Mouse (Mus musculus): ENCODE data around the gene Btrc.
A peak's percentile ranks its signal among the peaks of the same experiment; 100 is the strongest.
"Not testable (repeated sequence)": the region's sequence is repeated elsewhere in the genome, so short reads cannot be mapped to it uniquely, and the experiment has no call there.

Gene Btrc

DNA sequence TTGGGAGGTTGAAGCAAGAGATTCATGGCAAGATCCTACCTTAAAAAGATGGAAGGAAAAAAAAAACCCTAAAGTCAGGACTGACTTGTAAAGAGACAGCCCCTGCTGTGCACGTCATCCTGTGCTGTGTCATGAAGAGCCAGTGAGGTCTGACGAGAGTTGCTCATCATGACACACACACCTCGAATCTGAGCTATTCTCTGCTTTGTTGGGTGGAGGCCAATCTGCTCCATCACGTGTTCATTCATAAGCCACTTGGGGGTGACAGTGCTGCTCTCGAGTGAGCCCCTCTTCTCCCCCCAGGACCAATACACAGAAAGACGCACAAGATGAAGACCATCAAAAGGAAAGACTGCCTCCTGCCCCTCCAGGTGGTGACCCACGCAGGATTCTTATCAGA is 170.1 kb downstream of the Btrc start:
- DNase-seq (ENCODE audit: low spot score): no peak

DNA sequence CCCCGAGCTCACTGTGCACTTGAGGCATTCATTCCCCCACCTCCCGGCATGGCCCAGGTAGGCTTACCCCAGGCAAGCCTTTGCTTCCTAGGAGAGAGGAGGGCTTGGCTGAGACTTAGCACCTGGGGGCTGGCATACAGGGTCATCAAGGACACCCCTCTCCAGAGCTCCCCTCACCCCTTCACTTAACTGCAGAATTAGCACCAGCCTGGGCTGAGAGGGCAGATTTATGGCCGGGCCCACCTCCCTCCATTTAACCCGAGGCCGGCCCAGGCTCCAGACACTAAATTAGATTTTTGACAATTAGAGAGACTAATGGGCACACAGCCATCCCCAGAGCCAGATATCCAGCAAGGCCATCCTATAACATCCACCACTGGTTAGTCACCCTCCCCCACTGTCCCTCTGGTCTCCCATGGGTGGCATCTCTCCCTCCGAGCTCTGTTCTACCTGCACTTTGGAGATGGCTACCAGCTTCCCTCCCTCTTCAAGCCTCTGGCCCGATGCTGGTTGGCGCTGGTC is 171.7 kb downstream of the Btrc start:
- no peak for DNase-seq (ENCODE audit: low spot score)

- no peak for DNase-seq (ENCODE audit: low spot score)
Measured at GRCm38 (mm10) chr19:45535929-45536328, 172.4 kb downstream of the Btrc start.

- no peak for DNase-seq (ENCODE audit: low spot score)
Measured at GRCm38 (mm10) chr19:45537505-45537904, 174.0 kb downstream of the Btrc start.

GRCm38 (mm10) chr19:45540657-45541408 is 177.3 kb downstream of the Btrc start:
- DNase-seq (ENCODE audit: low spot score): no peak

GRCm38 (mm10) chr19:45541409-45542041 is 178.0 kb downstream of the Btrc start:
- DNase-seq (ENCODE audit: low spot score): no peak

DNA sequence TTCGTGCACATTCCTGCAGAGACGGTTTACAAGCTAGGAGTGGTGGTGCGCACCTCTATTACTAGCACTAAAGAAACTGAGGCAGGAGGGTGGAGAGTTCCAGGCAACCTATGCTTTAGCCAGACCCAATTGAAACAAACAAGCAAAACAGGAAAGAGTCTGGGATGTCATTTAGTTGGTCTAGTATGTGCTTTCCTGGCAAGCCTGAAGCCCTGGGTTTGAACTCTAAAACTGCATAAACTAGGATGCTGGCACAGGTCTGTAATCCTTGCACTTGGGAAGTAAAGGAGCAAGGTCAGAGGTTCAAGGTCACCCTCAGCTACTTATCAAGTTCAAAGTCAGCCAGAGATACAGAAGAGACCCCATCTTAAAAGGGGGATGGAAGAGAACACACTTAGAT is 178.5 kb downstream of the Btrc start:
- no peak for DNase-seq (ENCODE audit: low spot score)

GRCm38 (mm10) chr19:45544152-45544924 is 180.8 kb downstream of the Btrc start:
- no peak for DNase-seq (ENCODE audit: low spot score)

DNA sequence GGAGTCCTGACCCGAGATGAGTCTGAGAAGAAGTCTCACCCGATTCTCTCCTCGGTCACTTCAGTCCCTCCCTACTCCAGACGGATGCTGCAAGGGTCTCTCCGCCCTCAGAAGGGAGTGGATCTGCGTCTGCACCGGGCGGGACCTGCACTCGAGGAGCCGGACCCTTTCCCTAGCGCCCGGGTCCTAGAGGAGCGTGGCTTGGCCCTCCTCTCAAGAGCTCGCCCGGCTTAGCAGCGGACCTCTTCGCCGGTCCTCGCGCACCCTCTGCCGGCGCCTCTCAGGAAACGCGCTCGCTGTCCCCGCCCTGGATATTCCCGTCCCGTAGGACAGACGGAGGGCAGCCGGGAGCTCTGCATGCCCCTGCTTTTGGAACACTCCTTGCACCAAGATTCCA is 181.4 kb downstream of the Btrc start:
- DNase-seq (ENCODE audit: low spot score): peak; percentile 60

DNA sequence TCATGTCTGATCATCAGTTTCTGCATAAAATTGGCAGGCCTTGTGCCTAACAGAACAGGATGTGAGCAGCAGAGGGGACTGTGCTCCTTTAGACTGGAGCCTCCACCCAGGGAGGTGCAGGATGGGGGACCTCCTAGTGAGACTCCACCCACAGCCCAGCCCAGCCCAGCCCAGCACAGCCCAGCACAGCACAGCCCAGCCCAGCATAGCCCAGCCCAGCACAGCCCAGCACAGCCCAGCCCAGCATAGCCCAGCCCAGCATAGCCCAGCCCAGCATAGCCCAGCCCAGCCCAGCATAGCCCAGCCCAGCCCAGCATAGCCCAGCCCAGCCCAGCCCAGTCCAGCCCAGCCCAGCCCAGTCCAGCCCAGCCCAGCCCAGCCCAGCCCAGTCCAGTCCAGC is 184.7 kb downstream of the Btrc start:
- DNase-seq (ENCODE audit: low spot score): not testable (repeated sequence)

DNA sequence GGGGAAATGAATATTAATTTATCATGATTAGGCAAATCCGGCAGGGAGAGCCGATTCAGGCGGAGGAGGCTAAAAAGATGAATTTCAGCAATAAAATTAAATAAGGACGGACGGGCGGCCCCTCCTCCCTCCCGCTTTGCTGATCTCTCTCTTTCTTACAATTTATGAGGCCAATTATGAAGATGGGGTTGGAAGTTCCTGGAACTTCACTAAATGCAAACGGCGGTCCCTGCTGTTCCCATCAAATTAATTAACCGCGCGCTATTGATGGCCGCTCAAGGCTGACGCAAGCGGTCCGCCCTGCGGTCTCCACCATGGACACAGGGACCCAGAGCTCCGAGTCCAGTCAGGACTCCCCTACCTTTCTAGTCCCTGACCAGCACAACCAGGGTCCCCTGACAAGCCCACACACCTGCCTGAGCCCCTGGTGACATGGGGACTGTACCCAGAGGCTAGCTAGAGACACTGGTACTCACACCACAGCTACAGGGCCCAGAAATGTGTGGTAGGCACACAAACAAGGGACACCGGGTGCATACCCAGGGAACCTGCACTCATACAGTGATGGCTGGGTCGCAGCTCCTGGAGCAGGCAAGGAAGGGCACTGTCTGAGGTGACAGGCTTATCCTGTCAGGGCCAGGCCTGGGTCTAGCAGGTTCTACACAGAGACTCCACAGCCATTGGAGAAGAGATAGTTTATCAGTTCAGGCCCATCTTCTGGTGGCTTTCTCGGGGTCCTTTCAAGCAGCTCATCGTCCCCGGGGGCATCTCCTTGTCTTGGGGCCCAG is 185.8 kb downstream of the Btrc start:
- no peak for DNase-seq (ENCODE audit: low spot score)

GRCm38 (mm10) chr19:45549948-45550347 is 186.4 kb downstream of the Btrc start:
- no peak for DNase-seq (ENCODE audit: low spot score)

DNA sequence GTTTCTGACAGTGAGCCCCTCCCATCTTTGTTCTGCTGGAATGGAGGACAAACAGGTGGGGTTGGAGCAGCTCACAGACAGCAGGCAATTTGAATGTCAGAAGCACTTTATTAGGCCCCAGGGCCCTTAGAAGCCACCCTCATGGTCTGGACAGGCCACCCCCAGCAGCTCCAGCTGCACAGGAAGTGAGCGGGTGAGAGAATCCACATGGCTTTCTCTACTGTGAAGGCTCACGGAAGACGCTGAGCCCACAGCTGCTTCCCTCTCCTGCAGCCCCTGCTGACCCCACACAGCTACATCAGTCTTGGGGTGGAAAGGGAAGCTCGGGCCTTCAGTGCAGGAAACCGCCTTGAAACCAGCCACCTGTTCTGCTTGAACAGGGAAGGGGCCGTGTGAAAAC is 188.7 kb downstream of the Btrc start:
- DNase-seq (ENCODE audit: low spot score): no peak

- DNase-seq (ENCODE audit: low spot score): no peak
Measured at GRCm38 (mm10) chr19:45554136-45554535, 190.6 kb downstream of the Btrc start.

DNA sequence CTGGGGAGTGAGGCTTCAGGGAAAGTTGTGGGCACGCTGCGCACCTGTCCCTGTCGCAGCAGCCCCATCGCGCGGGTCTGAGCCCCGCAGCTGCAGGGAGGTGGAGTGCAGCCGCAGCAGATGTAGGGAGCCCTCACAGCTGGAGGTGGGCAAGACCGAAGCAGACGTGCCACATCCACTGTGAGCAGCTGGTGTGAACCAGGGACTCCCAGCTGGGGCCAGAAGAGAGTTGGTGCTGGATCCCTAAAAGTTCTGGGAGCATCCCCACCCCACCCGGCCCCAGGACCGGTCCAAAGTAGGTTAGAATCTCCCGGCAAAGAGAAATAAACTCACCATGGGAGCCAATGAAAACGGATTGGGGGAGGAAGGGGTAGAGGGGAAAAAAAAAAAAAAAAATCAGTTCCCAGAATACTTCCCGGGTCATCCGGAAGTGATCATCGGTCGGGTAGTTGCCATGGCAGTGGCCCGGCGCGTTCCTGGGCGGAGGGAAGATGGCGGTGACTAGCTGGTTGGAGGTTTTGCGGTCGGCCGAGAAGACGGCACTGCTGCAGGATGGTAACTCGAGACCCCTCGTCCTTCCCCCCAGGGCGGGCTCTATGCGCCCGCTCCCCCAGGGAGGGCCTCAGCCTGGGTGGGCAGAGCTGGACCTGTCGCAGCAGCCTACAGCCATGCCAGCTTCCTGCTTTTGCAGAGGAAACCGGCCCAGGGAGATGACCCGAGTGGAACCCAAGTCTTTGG is 196.8 kb downstream of the Btrc start, which contains the start of the genes Poll and Gm17018:
Gene Poll, minus strand, starts transcription at position 379 of the 738 bp plus-strand sequence.
Gene Gm17018, plus strand, starts transcription at position 463 of the 738 bp plus-strand sequence.
- DNase-seq (ENCODE audit: low spot score): peak; percentile 73

DNA sequence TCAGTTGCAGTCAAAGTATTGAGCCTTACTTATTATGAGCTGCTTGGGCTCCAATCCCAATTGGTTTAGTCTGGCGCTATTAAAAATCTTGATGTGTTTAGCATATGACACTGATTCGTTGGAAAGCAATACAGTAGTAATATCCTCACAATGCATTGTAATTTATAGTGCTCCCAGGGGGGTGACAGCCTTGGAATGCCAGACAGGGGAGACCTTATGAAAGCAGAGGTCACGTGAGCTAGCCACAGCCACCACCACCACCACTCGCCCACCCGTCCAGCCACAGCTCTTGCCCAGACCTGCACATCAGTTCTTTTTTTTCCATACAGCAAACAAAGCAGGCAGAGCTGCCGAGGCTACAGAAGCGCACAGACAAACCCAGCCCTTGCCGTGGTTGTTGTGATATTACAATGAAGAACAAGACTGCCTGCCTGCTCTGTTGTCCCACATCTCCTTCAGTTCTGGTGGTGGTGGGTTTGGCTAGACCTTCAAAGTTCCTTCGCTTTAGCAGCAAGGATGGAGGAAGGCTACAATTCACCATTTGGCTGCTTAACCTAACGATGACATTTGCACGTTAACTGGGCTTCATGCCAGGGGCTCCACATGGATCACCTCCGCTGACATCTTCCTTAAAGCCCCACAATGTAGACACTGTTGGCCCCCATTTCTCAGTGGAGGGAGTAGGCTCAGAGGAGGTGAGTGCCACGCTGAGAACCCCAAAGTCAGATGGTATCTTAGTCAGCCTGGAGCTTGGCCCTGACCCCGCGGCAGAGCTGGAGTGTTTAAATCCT is 202.6 kb downstream of the Btrc start:
- DNase-seq (ENCODE audit: low spot score): no peak

- no peak for DNase-seq (ENCODE audit: low spot score)
Measured at GRCm38 (mm10) chr19:45567367-45567766, 203.8 kb downstream of the Btrc start.

- DNase-seq (ENCODE audit: low spot score): no peak
Measured at GRCm38 (mm10) chr19:45573033-45573432, 209.5 kb downstream of the Btrc start.

DNA sequence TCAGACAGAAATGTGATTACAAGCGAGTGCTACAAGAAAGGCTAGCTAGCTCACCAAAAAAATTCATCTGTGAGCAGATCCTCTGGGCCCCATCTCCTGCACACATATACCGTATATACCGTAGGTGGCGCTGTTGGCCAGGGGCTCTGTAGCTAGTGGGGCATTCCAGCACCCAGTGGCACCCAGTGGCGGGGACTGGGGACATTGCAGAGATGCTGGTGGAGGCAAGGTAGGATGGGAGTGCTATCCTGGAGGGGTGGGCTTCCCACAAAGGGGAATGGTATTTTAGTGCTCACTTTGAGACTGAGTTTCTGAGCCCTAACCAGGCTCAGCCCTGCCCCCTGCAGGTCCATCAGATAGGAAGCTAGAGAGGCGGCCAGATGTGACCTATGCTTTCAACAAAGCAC is 210.3 kb downstream of the Btrc start:
- peak; percentile 47 for DNase-seq (ENCODE audit: low spot score)

- DNase-seq (ENCODE audit: low spot score): no peak
Measured at GRCm38 (mm10) chr19:45574339-45574898, 210.9 kb downstream of the Btrc start.

Measured in left cerebral cortex, adult 11 months (tissue).